Mouse (Mus musculus) bone marrow macrophage, adult 2 months (primary cell): ENCODE results near the gene Atr.

Experiments used
- CTCF ChIP-seq: IDR thresholded peaks from 2 replicates; pipeline ENCODE4 v1.5.1; 2012; ENCODE audit warnings: low read depth, mild to moderate bottlenecking, low read length, moderate library complexity
- POLR2A ChIP-seq: IDR thresholded peaks from 2 replicates; pipeline ENCODE4 v1.6.1; 2012; ENCODE audit warnings: mild to moderate bottlenecking, low read depth, low read length, borderline replicate concordance

DNA sequence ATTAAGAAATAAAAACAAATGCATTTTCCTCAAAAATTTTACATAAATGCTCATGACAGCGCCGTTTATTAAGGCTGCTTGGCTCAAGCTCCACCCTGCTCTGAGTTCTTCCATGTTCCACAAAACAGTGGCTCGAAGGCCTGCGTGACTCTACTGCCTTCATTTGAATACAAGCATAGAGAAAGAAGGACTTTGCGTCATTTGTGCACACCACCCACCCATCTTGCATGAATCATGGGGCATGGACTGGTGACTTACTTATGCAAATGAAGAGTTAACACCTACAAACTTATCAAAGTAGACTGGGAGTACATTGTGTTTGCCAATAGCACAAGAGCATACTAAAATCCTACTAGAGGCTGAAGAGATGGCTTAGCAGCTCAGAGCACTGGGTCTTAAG, 29.8 kb upstream of the Atr start:
- no peak for TF ChIP-seq POLR2A
- no peak for TF ChIP-seq CTCF
